Mouse (Mus musculus) CH12F3 (cell line): ENCODE results near the gene Uchl1.

Source experiments
- in situ Hi-C: fragments of 300-500 bp; cut with MboI; formaldehyde crosslinking; loops from 2 replicates; pipeline ENCODE4 v1.14.3; 2020; ENCODE audit warnings: low sequenced_read_pairs

Uchl1 gene

GRCm38 (mm10) chr5:66707859-66708258 is 32.0 kb downstream of the Uchl1 start:
- in situ Hi-C loops = no loop called here

GRCm38 (mm10) chr5:66710445-66711019 is 34.6 kb downstream of the Uchl1 start:
- in situ Hi-C loops = no loop called here

GRCm38 (mm10) chr5:66712801-66713200 is 36.9 kb downstream of the Uchl1 start:
- in situ Hi-C loops = no loop called here

- in situ Hi-C loops = no loop called here
Observed at GRCm38 (mm10) chr5:66715498-66715931, 39.6 kb downstream of the Uchl1 start.

GRCm38 (mm10) chr5:66717931-66718330 is 42.0 kb downstream of the Uchl1 start:
- in situ Hi-C loops = no loop called here

- in situ Hi-C loops = no loop called here
Observed at GRCm38 (mm10) chr5:66718413-66718812, 42.5 kb downstream of the Uchl1 start.

GRCm38 (mm10) chr5:66718880-66719279 is 43.0 kb downstream of the Uchl1 start:
- in situ Hi-C loops = no loop called here

- in situ Hi-C loops = no loop called here
Observed at GRCm38 (mm10) chr5:66720921-66721320, 45.0 kb downstream of the Uchl1 start.

GRCm38 (mm10) chr5:66722586-66722985 is 46.7 kb downstream of the Uchl1 start:
- in situ Hi-C loops = no loop called here

- in situ Hi-C loops = no loop called here
Observed at GRCm38 (mm10) chr5:66723037-66723436, 47.1 kb downstream of the Uchl1 start.

- in situ Hi-C loops = no loop called here
Observed at GRCm38 (mm10) chr5:66723626-66724025, 47.7 kb downstream of the Uchl1 start.

GRCm38 (mm10) chr5:66729306-66729705 is 53.4 kb downstream of the Uchl1 start:
- in situ Hi-C loops = no loop called here

GRCm38 (mm10) chr5:66730621-66731301 is 54.9 kb downstream of the Uchl1 start:
- in situ Hi-C loops = no loop called here

- in situ Hi-C loops = no loop called here
Observed at GRCm38 (mm10) chr5:66731302-66731697, 55.4 kb downstream of the Uchl1 start.

- in situ Hi-C loops = no loop called here
Observed at GRCm38 (mm10) chr5:66733556-66733955, 57.7 kb downstream of the Uchl1 start.
